17 mouse cellular contexts compared by ENCODE assay signal in genomic region chr9:79606122-79606521, GRCm38 (mm10).
A peak's percentile ranks its signal among the peaks of the same experiment; 100 is the strongest.
DNase-seq lines count a peak whose midpoint lies in the region; ATAC-seq lines count a peak whose summit lies in the region.
"Had no signal": no experiment of that assay in that cellular context is flagged by ENCODE, and none has a peak within 500 bp of the region (broad histone marks: within the 10 kb centered on the region; RNA-seq: fewer than 3 reads in every experiment).

No protein-coding gene starts in this region.

- H3K36me3 ChIP-seq in hindbrain, embryonic 11.5 days (ENCODE audit: control insufficient read depth, insufficient read depth, low read length), result no peaks in the 10 kb centered on the region
- no peaks in the 10 kb centered on the region for H3K36me3 ChIP-seq in hindbrain, embryonic 10.5 days
- no peaks in the 10 kb centered on the region for H3K36me3 ChIP-seq in neural tube, embryonic 12.5 days
- no peaks in the 10 kb centered on the region for H3K36me3 ChIP-seq in midbrain, embryonic 14.5 days (ENCODE audit: control insufficient read depth, insufficient read depth, low read length)
- H3K36me3 ChIP-seq: embryonic facial prominence, embryonic 12.5 days; heart, embryonic 10.5 days; liver, embryonic 12.5 days had no signal

- 80% methylated on average over 5 of the region's 5 CpGs for WGBS in hindbrain, embryonic 11.5 days
- WGBS in hindbrain, embryonic 10.5 days, result 86% methylated on average over 5 of the region's 5 CpGs
- WGBS in neural tube, embryonic 12.5 days, result 57% methylated on average over 5 of the region's 5 CpGs
- WGBS in midbrain, embryonic 14.5 days, result 40% methylated on average over 5 of the region's 5 CpGs

- H3K9ac ChIP-seq in hindbrain, embryonic 11.5 days (ENCODE audit: low read depth, low read length), result no peak overlapping the region
- H3K9ac ChIP-seq in neural tube, embryonic 12.5 days, result no peak overlapping the region
- H3K9ac ChIP-seq in midbrain, embryonic 14.5 days (replicated peaks; ENCODE audit: low read length), result no peak overlapping the region
- H3K9ac ChIP-seq: embryonic facial prominence, embryonic 12.5 days; liver, embryonic 12.5 days had no signal

- H3K4me1 ChIP-seq in hindbrain, embryonic 11.5 days (replicated peaks; ENCODE audit: control insufficient read depth, insufficient read depth, low read length), result no peaks in the 10 kb centered on the region
- no peaks in the 10 kb centered on the region for H3K4me1 ChIP-seq in hindbrain, embryonic 10.5 days (replicated peaks)
- H3K4me1 ChIP-seq in neural tube, embryonic 12.5 days, result peaks cover 4% of the 10 kb centered on the region; the same call in 1 of the 2 replicates
- H3K4me1 ChIP-seq in midbrain, embryonic 14.5 days (ENCODE audit: control insufficient read depth, insufficient read depth, low read length), result peaks cover 8% of the 10 kb centered on the region; the same call in 1 of the 2 replicates
- H3K4me1 ChIP-seq: liver, embryonic 12.5 days had no signal

- no peak for DNase-seq in hindbrain, embryonic 11.5 days (ENCODE audit: low spot score)
- DNase-seq in hindbrain, embryonic 10.5 days (ENCODE audit: low spot score), result no peak
- no peak for DNase-seq in neural tube, embryonic 10.5 days (ENCODE audit: extremely low spot score, low spot score)
- DNase-seq in midbrain, embryonic 14.5 days, result peak; percentile 37
- no peak for DNase-seq in heart, adult 18-20 months
- DNase-seq in kidney, postnatal 14 days, result no peak
- no peak for DNase-seq in right cerebral cortex, postnatal 14 days
- DNase-seq: cerebellum, postnatal 14 days; gastrocnemius, postnatal 25 days; heart, postnatal 14 days had no signal

- no peaks in the 10 kb centered on the region for H3K9me3 ChIP-seq in hindbrain, embryonic 11.5 days (ENCODE audit: control insufficient read depth, low read length)
- H3K9me3 ChIP-seq in hindbrain, embryonic 10.5 days, result no peaks in the 10 kb centered on the region
- H3K9me3 ChIP-seq in neural tube, embryonic 12.5 days, result no peaks in the 10 kb centered on the region
- no peaks in the 10 kb centered on the region for H3K9me3 ChIP-seq in midbrain, embryonic 14.5 days (ENCODE audit: control insufficient read depth, low read length)
- H3K9me3 ChIP-seq: embryonic facial prominence, embryonic 12.5 days; heart, embryonic 10.5 days; liver, embryonic 12.5 days had no signal

- no peak overlapping the region for H3K4me2 ChIP-seq in hindbrain, embryonic 11.5 days (replicated peaks; ENCODE audit: low read depth, low read length)
- no peak overlapping the region for H3K4me2 ChIP-seq in neural tube, embryonic 12.5 days (replicated peaks)
- no peak overlapping the region for H3K4me2 ChIP-seq in midbrain, embryonic 14.5 days (ENCODE audit: low read length)
- H3K4me2 ChIP-seq: embryonic facial prominence, embryonic 12.5 days; liver, embryonic 12.5 days had no signal

- H3K27ac ChIP-seq in hindbrain, embryonic 11.5 days (ENCODE audit: low read depth, low read length), result no peak overlapping the region
- no peak overlapping the region for H3K27ac ChIP-seq in hindbrain, embryonic 10.5 days
- H3K27ac ChIP-seq in neural tube, embryonic 12.5 days, result no peak overlapping the region
- H3K27ac ChIP-seq in midbrain, embryonic 14.5 days (replicated peaks; ENCODE audit: low read depth, low read length), result no peak overlapping the region
- H3K27ac ChIP-seq: embryonic facial prominence, embryonic 12.5 days; heart, embryonic 10.5 days; kidney, postnatal 0 days; liver, embryonic 12.5 days had no signal

- H3K27me3 ChIP-seq in hindbrain, embryonic 11.5 days (ENCODE audit: control insufficient read depth, insufficient read depth, low read length), result no peaks in the 10 kb centered on the region
- peaks cover 5% of the 10 kb centered on the region; the same call in 1 of the 2 replicates for H3K27me3 ChIP-seq in hindbrain, embryonic 10.5 days (ENCODE audit: insufficient read depth, poor library complexity, severe bottlenecking)
- H3K27me3 ChIP-seq in neural tube, embryonic 12.5 days (replicated peaks), result peaks cover 18% of the 10 kb centered on the region
- no peaks in the 10 kb centered on the region for H3K27me3 ChIP-seq in midbrain, embryonic 14.5 days (ENCODE audit: control insufficient read depth, insufficient read depth, low read length)
- H3K27me3 ChIP-seq: embryonic facial prominence, embryonic 12.5 days; liver, embryonic 12.5 days had no signal

- H3K4me3 ChIP-seq in hindbrain, embryonic 11.5 days (ENCODE audit: low read depth, low read length), result no peak overlapping the region
- no peak overlapping the region for H3K4me3 ChIP-seq in hindbrain, embryonic 10.5 days
- no peak overlapping the region for H3K4me3 ChIP-seq in neural tube, embryonic 12.5 days
- no peak overlapping the region for H3K4me3 ChIP-seq in midbrain, embryonic 14.5 days (replicated peaks; ENCODE audit: low read depth, low read length)
- H3K4me3 ChIP-seq: embryonic facial prominence, embryonic 12.5 days; heart, embryonic 10.5 days; liver, embryonic 12.5 days had no signal

- peak; percentile 53; the same call in 1 of the 2 replicates for ATAC-seq in hindbrain, embryonic 11.5 days (ENCODE audit: low FRiP score)
- ATAC-seq in neural tube, embryonic 12.5 days (ENCODE audit: low FRiP score, low read depth), result peak; percentile 64; the same call in 1 of the 2 replicates
- ATAC-seq in midbrain, embryonic 14.5 days (ENCODE audit: low FRiP score, low TSS enrichment), result no peak
- ATAC-seq: activated CD4-positive, CD25-positive, alpha-beta regulatory T cell, adult 4 months; intestine, embryonic 16.5 days; liver, embryonic 12.5 days had no signal
